Mouse (Mus musculus): Measurements from ENCODE around the gene Dclk1. TPM values are rescaled to one million over a fixed set of nuclear protein-coding genes. Genes with fewer than 3 reads are reported as not detected.
A peak's percentile ranks its signal among the peaks of the same experiment; 100 is the strongest.

The Dclk1 gene
- total RNA-seq, 2 experiments from 2014 or later = 528 to 532 TPM

- DNase-seq (ENCODE audit: low spot score in 2 of 2) = peak; percentile 85 to 95
Measured at GRCm38 (mm10) chr3:55447486-55448460, 205.6 kb downstream of the Dclk1 start.

- DNase-seq (ENCODE audit: low spot score in 2 of 2) = no peak
Measured at GRCm38 (mm10) chr3:55449148-55449547, 207.0 kb downstream of the Dclk1 start.

- peak; percentile 43 to 66 for DNase-seq (ENCODE audit: low spot score in 2 of 2)
Measured at GRCm38 (mm10) chr3:55451035-55451434, 208.9 kb downstream of the Dclk1 start.

GRCm38 (mm10) chr3:55451877-55452276 is 209.7 kb downstream of the Dclk1 start:
- no peak for DNase-seq (ENCODE audit: low spot score in 2 of 2)

GRCm38 (mm10) chr3:55452464-55452863 is 210.3 kb downstream of the Dclk1 start:
- no peak for DNase-seq (ENCODE audit: low spot score in 2 of 2)

GRCm38 (mm10) chr3:55461092-55461491 is 218.9 kb downstream of the Dclk1 start:
- no peak for DNase-seq (ENCODE audit: low spot score in 2 of 2)

- DNase-seq (ENCODE audit: low spot score in 2 of 2) = peak; percentile 87 to 90
Measured at GRCm38 (mm10) chr3:55461685-55462655, 219.8 kb downstream of the Dclk1 start.

GRCm38 (mm10) chr3:55462904-55463668 is 220.9 kb downstream of the Dclk1 start:
- DNase-seq (ENCODE audit: low spot score in 2 of 2) = no peak

GRCm38 (mm10) chr3:55464226-55464625 is 222.1 kb downstream of the Dclk1 start:
- no peak for DNase-seq (ENCODE audit: low spot score in 2 of 2)

GRCm38 (mm10) chr3:55465785-55466184 is 223.6 kb downstream of the Dclk1 start:
- peak; percentile 34 to 70 for DNase-seq (ENCODE audit: low spot score in 2 of 2)

- DNase-seq (ENCODE audit: low spot score in 2 of 2) = peak in 1 of 2 experiments; percentile 67
Measured at GRCm38 (mm10) chr3:55466348-55466747, 224.2 kb downstream of the Dclk1 start.

- DNase-seq (ENCODE audit: low spot score in 2 of 2) = no peak
Measured at GRCm38 (mm10) chr3:55472110-55472509, 229.9 kb downstream of the Dclk1 start, which contains the start of gene Gm21954. Gene Gm21954, minus strand, starts transcription at chr3:55472210.

- no peak for DNase-seq (ENCODE audit: low spot score in 2 of 2)
Measured at GRCm38 (mm10) chr3:55473146-55473545, 231.0 kb downstream of the Dclk1 start.

GRCm38 (mm10) chr3:55476694-55477093 is 234.5 kb downstream of the Dclk1 start:
- DNase-seq (ENCODE audit: low spot score in 2 of 2) = peak; percentile 86 to 94

- no peak for DNase-seq (ENCODE audit: low spot score in 2 of 2)
Measured at GRCm38 (mm10) chr3:55479306-55479705, 237.1 kb downstream of the Dclk1 start.

- no peak for DNase-seq (ENCODE audit: low spot score in 2 of 2)
Measured at GRCm38 (mm10) chr3:55481140-55481539, 239.0 kb downstream of the Dclk1 start.

- DNase-seq (ENCODE audit: low spot score in 2 of 2) = peak in 1 of 2 experiments; percentile 48
Measured at GRCm38 (mm10) chr3:55483328-55483727, 241.2 kb downstream of the Dclk1 start.

- DNase-seq (ENCODE audit: low spot score in 2 of 2) = peak in 1 of 2 experiments; percentile 69
Measured at GRCm38 (mm10) chr3:55489231-55489990, 247.2 kb downstream of the Dclk1 start.

- DNase-seq (ENCODE audit: low spot score in 2 of 2) = no peak
Measured at GRCm38 (mm10) chr3:55492021-55492420, 249.9 kb downstream of the Dclk1 start.

GRCm38 (mm10) chr3:55494348-55494747 is 252.2 kb downstream of the Dclk1 start:
- DNase-seq (ENCODE audit: low spot score in 2 of 2) = peak in 1 of 2 experiments; percentile 51

Data from layer of hippocampus, adult 18-20 months (tissue).